Mouse (Mus musculus) spleen, adult 18-20 months (tissue): ENCODE measurements at regions not wholly inside any gene's neighbourhood (a gene's known extent, or its start where the extent isn't known, plus 50 kb on each side); places are given as distances from the start of the nearest gene placed in this dataset.
A peak's percentile ranks its signal among the peaks of the same experiment; 100 is the strongest.

Experiments
- DNase-seq, 2 experiments: peaks; one replicate each; pipeline ENCODE4 v3.0.0; 2022; ENCODE audit warnings: mixed read lengths in 2 of 2

- no peak for DNase-seq
Observed at GRCm38 (mm10) chr17:84071855-84072254, 115.9 kb downstream of the Zfp36l2 start.

GRCm38 (mm10) chr17:84070596-84070995 lies 117.2 kb downstream of the Zfp36l2 start:
- no peak for DNase-seq

GRCm38 (mm10) chr17:84067102-84067501 lies 120.6 kb downstream of the Zfp36l2 start:
- no peak for DNase-seq

DNA sequence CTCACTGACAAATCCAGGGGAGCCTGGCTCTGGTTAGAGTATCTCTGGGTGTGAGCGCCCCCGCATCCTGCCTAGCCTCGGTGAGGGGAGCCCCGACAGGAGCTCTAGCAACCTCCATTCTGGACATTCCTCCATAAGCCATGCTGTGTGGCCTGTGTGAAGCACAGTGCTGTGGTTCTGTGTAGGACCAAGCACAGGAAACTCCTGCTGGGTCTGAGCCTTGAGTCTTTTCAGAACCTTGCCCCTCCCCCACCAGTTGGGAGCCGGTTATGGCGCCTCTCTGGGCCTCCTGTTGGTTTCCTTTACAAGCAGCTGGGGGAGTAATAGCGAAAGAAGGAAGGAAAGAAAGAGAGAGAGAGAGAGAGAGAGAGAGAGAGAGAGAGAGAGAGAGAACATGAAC lies 124.0 kb downstream of the Zfp36l2 start:
- no peak for DNase-seq

DNA sequence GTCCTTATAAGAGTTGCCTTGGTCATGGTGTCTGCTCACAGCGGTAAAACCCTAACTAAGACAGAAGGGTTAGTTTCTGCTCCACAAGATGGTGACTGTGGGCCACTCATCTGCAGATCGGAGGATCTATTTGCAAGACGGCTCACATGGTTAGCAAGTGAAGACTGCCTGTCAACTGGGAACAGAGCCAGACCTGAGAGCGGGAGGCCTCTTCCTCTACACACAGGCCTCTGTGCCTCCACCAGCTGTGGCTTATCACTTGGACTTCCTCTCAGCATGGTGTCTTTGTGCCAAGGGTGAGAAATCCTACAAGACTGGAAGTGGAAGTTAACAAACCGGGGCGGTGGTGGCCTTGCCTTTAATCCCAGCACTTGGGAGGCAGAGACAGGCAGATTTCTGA lies 126.1 kb downstream of the Zfp36l2 start:
- peak in 1 of 2 experiments; percentile 36 for DNase-seq

DNA sequence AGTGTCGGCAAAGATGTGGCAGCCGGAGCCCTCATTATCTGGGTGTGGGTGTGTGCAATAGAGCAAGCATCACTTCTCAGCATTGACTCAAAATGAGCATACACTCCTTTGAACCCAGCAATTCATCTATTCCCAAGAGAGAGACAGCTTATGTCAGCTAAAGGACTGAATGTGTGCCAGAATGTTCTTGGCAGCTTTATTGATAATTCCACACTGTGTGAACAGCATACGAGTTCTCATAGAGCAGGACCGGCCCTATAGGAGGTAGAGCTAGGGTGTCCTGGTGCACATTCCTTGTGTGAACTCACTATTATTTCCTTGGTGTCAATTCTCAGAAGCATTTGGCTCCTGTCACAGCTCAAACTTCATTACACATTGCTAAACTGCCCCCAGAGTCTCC lies 131.3 kb downstream of the Zfp36l2 start:
- no peak for DNase-seq

DNA sequence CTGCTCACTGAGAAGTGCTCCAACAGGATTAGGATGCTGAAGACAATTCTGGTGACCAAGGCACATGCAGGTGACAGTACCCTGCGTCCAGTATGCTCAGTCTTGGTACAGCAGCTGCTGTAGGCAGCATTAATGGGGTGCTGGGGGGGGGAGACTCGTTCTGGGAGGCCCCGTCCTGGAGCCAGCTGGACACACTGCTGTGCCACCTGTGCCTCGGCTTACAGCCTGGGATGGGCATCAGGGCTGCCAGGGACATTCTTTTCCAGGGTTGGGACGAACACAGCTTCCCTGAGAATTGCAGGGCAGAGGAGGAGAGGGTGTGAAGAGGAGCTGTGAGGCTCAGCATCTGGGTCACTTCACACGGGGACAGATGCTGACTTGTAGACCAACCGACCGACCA lies 135.3 kb downstream of the Zfp36l2 start:
- no peak for DNase-seq

GRCm38 (mm10) chr17:84051212-84051611 lies 136.5 kb downstream of the Zfp36l2 start:
- DNase-seq: no peak

DNA sequence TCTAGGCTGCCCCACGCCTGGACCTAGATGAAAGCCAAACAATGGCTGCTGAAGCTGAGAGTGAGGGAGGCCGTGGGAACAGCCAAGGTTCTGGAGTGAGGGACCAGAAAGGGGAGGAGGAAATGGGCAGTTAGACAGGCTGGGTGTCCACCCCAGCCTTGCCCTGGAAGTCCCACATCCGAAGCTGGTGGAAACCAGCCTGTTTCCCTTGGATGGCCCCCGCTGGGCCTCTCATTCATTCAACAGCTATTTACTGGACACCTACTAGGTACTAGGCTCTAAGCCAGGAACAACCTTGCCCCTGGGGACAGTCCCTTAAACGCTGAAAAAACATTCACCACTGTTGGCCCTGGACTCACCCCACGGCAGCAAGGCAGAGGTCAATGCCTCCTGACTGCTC lies 139.2 kb downstream of the Zfp36l2 start:
- no peak for DNase-seq

GRCm38 (mm10) chr17:84047520-84047919 lies 140.2 kb downstream of the Zfp36l2 start:
- no peak for DNase-seq

DNA sequence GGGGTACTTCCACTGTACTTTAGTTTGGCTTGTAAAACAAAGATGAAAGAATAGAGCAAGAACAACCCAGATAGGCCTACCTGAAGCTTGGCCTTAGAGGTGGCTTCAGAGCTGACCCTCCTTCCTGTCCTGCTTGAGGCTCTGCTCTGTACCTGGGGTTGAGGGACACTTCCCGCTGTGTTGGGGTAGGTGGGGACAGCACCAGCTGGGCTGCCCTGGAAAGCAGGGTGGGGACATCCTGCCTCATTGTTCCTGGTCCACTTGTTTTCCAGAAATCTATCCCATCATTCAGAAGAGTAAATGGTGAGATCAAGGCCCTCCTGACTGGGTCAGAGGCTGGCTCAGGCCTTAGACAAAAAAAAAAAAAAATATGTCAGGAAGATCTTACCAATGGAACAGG lies 141.9 kb downstream of the Zfp36l2 start:
- DNase-seq: no peak

- no peak for DNase-seq
Observed at GRCm38 (mm10) chr17:84044472-84044936, 143.2 kb downstream of the Zfp36l2 start.

GRCm38 (mm10) chr17:84043102-84043501 lies 144.6 kb downstream of the Zfp36l2 start:
- no peak for DNase-seq

- no peak for DNase-seq
Observed at GRCm38 (mm10) chr17:84039444-84039843, 148.3 kb downstream of the Zfp36l2 start.

- no peak for DNase-seq
Observed at GRCm38 (mm10) chr17:84037580-84038304, 150.0 kb downstream of the Zfp36l2 start.

DNA sequence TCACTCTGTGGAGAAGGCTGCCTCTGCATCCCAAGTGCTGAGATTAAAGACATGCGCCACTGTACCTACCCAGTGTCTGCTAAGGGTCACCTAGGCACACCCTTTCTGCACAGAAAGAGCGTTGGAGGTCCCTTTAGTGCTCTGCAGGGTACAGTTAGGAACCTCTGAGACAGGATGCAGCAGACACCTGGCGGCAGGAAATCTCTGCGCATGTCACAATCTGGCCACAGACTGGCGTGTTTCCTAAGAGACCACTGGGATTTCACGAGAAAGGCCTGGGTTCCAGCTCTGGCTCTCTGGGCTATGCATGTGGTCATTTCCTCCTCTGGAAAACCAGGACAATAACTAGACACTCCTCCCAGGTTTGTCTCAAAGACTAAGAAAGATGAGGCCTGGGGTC lies 151.7 kb downstream of the Zfp36l2 start:
- no peak for DNase-seq

- no peak for DNase-seq
Observed at GRCm38 (mm10) chr17:84034801-84035200, 152.9 kb downstream of the Zfp36l2 start.

GRCm38 (mm10) chr17:84032441-84032840 lies 155.3 kb downstream of the Zfp36l2 start:
- no peak for DNase-seq

GRCm38 (mm10) chr17:84031833-84032232 lies 155.9 kb downstream of the Zfp36l2 start:
- DNase-seq: no peak

DNA sequence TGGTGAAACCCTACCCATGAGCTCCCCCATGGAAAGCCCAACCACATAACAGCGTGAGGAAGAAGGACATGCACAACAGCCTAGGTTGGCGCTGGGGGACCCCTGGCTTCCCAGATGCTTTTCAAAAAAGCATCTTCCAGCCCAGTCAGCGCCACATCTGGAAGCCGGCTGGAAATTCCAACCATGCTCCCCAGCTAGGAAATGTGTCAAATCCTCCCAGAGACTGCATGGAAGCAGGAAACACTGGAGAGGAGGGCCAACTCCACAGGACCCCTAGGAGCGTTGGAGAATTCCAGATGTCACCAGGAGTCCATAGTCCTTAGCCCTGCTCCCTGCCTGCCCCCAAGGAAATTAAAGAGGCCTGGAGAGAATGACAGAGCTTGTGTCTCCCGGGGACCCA lies 156.4 kb downstream of the Zfp36l2 start:
- no peak for DNase-seq

DNA sequence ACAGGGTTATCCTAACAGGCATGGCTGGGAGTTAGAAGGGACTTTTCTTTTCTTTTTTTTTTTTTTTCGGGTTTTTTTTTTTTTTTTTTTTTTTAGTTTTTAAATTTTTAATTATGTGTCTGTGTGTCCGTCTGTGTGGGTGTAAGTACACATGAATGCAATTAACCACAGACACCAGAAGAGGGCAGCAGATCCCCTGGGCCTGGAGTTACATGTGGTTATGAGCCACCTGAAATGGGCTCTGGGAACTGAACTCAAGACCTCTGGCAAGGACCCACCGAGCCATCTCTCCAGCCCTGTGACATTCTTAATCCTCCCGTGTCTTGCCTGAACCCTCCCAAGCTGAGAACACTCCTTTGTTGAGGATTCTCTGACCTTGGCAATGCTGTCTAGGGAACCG lies 157.0 kb downstream of the Zfp36l2 start:
- DNase-seq: no peak

GRCm38 (mm10) chr17:84028157-84028970 lies 159.4 kb downstream of the Zfp36l2 start:
- DNase-seq: peak; percentile 79 to 93

GRCm38 (mm10) chr17:84027275-84027674 lies 160.5 kb downstream of the Zfp36l2 start:
- no peak for DNase-seq

DNA sequence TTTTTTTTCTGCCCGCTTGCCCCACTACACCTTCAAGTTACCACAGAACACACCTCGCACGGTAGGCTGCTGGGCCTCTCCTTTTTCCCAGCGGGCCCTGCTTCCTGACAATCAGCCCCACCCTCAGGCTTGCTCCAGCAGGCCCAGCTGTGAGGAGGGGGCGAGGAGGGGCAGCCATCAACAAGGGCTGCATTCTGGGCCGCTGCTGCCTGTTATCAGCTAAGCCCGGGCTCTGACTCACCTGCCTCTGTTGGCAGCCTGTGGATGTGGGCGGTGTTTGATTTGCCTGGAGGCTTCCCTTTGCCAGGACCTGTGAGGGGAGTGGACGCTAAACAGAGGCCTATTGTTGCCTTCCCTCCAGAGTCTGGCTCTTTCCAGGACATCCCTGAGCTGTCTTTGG lies 161.6 kb downstream of the Zfp36l2 start:
- no peak for DNase-seq
